Mouse (Mus musculus) ES-E14 (cell line): ENCODE measurements at regions not wholly inside any gene's neighbourhood (a gene's known extent, or its start where the extent isn't known, plus 50 kb on each side); places are given as distances from the start of the nearest gene placed in this dataset.

Experiments used
- DNase-seq: peaks from one replicate; pipeline ENCODE4 v3.0.0-alpha.2; 2013; ENCODE audit warnings: low read depth, low spot score
- H3K27ac ChIP-seq: 2 replicates; pipeline ENCODE4 v1.5.1; 2012; ENCODE audit warnings: low read depth, mild to moderate bottlenecking, low read length, moderate library complexity, mixed read lengths; ENCODE audit not compliant: poor library complexity, insufficient read depth, severe bottlenecking
- H3K36me3 ChIP-seq: 2 replicates; pipeline ENCODE4 v1.6.1; 2012; ENCODE audit warnings: mild to moderate bottlenecking, low read length, moderate library complexity, mixed read lengths; ENCODE audit not compliant: control insufficient read depth, poor library complexity, insufficient read depth, severe bottlenecking
- H3K4me1 ChIP-seq, 2 experiments: fragments of 150-350 bp in 1 of 2; sonication (generic) in 1 of 2; 2 replicates each; pipeline ENCODE4 v1.6.1; 2012; ENCODE audit warnings: low read length in 2 of 2, mild to moderate bottlenecking in 1 of 2, mixed read lengths in 1 of 2; ENCODE audit not compliant: control insufficient read depth in 2 of 2, insufficient read depth in 2 of 2, poor library complexity in 1 of 2
- H3K4me3 ChIP-seq, 2 experiments: fragments of 150-350 bp in 1 of 2; sonication (generic) in 1 of 2; 2 replicates each; pipeline ENCODE4 v1.5.1; 2012; ENCODE audit warnings: low read length in 2 of 2, low read depth in 1 of 2, mild to moderate bottlenecking in 1 of 2, mixed read lengths in 1 of 2; ENCODE audit not compliant: insufficient read depth in 1 of 2, poor library complexity in 1 of 2, severe bottlenecking in 1 of 2
- H3K9ac ChIP-seq: 2 replicates; pipeline ENCODE4 v1.6.1; 2012; ENCODE audit warnings: low read depth, mild to moderate bottlenecking, low read length, mixed read lengths; ENCODE audit not compliant: poor library complexity, insufficient read depth, severe bottlenecking
- H3K9me3 ChIP-seq: fragments of 150-350 bp; sonication (generic); 2 replicates; pipeline ENCODE4 v1.6.1; 2012; ENCODE audit warnings: low read depth, mild to moderate bottlenecking, low read length; ENCODE audit not compliant: control insufficient read depth, insufficient read depth
- CHD2 ChIP-seq: IDR thresholded peaks from 2 replicates; pipeline ENCODE4 v1.6.1; 2014; ENCODE audit warnings: mild to moderate bottlenecking, low read depth, low read length, inconsistent platforms
- HCFC1 ChIP-seq: IDR thresholded peaks from 2 replicates; pipeline ENCODE4 v1.6.1; 2012; ENCODE audit warnings: low read length, inconsistent platforms, borderline replicate concordance; ENCODE audit not compliant: insufficient read depth
- MAFK ChIP-seq: IDR thresholded peaks from 2 replicates; pipeline ENCODE4 v1.6.1; 2014; ENCODE audit warnings: mild to moderate bottlenecking, low read depth, low read length, inconsistent platforms; ENCODE audit not compliant: insufficient read depth
- ZC3H11A ChIP-seq: IDR thresholded peaks from 2 replicates; pipeline ENCODE4 v1.6.1; 2012; ENCODE audit warnings: low read depth, mild to moderate bottlenecking, inconsistent platforms, low read length, borderline replicate concordance
- ZNF384 ChIP-seq: IDR thresholded peaks from 2 replicates; pipeline ENCODE4 v1.6.1; 2012; ENCODE audit warnings: low read depth, low read length, inconsistent platforms
- in situ Hi-C, 2 experiments: fragments of 600-800 bp; cut with MboI; formaldehyde crosslinking; loops; one replicate each; pipeline ENCODE4 v1.15.1; 2025; ENCODE audit warnings: low sequenced_read_pairs in 2 of 2, inconsistent platforms in 1 of 2; ENCODE audit not compliant: unreplicated experiment in 2 of 2

DNA sequence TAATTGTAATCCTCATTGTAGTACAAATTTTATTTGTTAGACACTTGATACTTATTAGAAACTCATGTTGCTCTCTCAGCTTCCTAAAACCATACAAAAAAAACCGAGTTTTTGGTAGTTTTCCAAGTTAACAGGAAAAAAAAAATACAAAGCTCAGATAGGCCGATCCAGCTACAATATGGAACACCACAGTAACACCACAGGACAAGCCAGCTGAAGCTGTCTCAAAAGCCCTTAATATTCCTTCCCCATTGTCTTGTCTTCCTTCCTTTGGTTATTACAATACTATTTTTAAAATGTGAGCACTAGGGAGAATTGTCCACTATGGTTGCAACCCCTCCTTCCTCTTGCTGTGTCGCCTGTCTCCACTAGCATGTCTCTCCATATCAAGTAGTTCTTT is 495.7 kb upstream of the Tle4 start:
- in situ Hi-C loops, result no loop called here
- no peaks in the 10 kb centered on the region for H3K36me3 ChIP-seq
- no peak overlapping the region for H3K9ac ChIP-seq
- H3K9me3 ChIP-seq, result no peaks in the 10 kb centered on the region
- no peak overlapping the region for H3K4me3 ChIP-seq
- H3K4me1 ChIP-seq, result no peaks in the 10 kb centered on the region
- DNase-seq, result no peak
- no peak overlapping the region for H3K27ac ChIP-seq
- TF ChIP-seq ZNF384 (no peak), ZC3H11A (no peak), CHD2 (no peak), HCFC1 (no peak), MAFK (no peak)

DNA sequence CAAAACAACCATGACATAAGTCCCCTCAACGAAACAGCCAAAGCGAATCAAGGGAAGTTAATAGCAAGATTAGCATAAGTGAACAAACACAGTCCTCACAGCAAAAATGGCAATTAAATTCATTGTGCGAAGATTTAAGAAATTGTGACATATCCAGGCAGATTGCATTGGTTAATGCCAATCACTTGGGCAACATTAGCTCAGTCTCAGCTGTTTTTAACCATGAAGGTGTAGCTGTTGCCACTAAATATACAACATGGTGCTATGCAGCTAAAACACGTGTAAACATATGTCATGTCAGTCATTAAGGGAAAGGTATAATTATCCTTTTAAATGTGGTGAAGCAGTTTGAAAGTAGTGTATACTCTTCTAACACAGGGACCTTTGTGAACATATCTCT is 482.8 kb upstream of the Tle4 start:
- Histone ChIP-seq H3K4me3 (no peak overlapping the region), H3K4me1 (no peaks in the 10 kb centered on the region), H3K27ac (no peak overlapping the region), H3K36me3 (no peaks in the 10 kb centered on the region), H3K9ac (no peak overlapping the region), H3K9me3 (no peaks in the 10 kb centered on the region)
- TF ChIP-seq ZC3H11A (no peak), MAFK (no peak), CHD2 (no peak), ZNF384 (no peak), HCFC1 (no peak)
- in situ Hi-C loops, result no loop called here
- no peak for DNase-seq

DNA sequence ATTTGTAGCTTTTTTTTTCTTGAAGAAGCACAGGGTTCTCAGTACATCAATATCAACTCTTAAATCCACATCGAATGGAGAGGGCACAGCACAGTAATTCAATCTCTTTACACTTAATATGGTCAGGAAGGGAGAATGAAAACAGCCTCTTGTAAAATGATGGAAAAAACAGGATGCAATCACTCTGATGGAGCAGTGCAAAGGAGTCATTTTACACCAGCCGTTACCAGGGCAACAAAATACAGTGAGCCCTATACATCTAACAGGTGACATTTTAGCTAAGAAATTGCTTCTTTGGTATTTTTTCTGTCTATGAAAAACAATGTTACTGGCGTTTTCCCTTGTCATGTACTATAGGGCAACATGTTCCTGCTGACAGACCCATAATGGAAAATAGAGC is 459.9 kb upstream of the Tle4 start:
- no peak overlapping the region for H3K9ac ChIP-seq
- TF ChIP-seq CHD2, result no peak
- no peak for TF ChIP-seq MAFK
- H3K36me3 ChIP-seq, result no peaks in the 10 kb centered on the region
- H3K27ac ChIP-seq, result no peak overlapping the region
- no peaks in the 10 kb centered on the region for H3K9me3 ChIP-seq
- no peak for DNase-seq
- in situ Hi-C loops, result no loop called here
- H3K4me1 ChIP-seq, result no peaks in the 10 kb centered on the region; a peak in 1 of 4 replicates
- H3K4me3 ChIP-seq, result no peak overlapping the region

DNA sequence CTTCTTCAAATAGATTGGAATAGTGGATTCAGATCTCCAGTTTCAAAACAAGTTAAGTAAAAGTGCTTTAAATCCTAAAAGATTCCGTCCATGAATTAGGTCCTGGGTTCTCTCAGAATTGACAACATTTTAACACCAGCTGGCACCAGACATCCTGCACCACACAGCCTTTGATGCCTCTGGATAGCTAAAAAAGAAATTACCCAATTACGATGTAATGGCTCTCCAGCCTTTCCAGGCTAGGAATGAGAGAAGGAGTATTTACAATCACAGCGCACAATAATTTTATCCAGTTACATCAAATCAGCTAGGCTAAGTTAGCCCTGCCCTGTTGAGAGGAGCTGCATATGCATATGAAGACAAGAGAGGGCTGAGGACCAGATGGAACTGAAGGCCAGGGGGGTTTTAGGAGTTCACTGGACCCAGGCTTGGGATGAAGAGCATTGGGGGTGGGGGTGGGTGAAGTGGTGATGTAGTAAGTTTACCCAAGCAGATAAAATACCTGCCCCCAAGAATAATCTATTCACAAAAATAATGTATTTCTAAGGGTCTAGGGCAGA is 455.8 kb upstream of the Tle4 start:
- in situ Hi-C loops, result no loop called here
- no peak overlapping the region for H3K9ac ChIP-seq
- no peaks in the 10 kb centered on the region; a peak in 1 of 4 replicates for H3K4me1 ChIP-seq
- TF ChIP-seq HCFC1, result no peak
- no peak for TF ChIP-seq ZNF384
- no peak for TF ChIP-seq CHD2
- TF ChIP-seq MAFK, result no peak
- no peak for TF ChIP-seq ZC3H11A
- H3K4me3 ChIP-seq, result no peak overlapping the region
- H3K27ac ChIP-seq, result no peak overlapping the region
- no peaks in the 10 kb centered on the region for H3K36me3 ChIP-seq
- no peaks in the 10 kb centered on the region for H3K9me3 ChIP-seq
- DNase-seq, result no peak

DNA sequence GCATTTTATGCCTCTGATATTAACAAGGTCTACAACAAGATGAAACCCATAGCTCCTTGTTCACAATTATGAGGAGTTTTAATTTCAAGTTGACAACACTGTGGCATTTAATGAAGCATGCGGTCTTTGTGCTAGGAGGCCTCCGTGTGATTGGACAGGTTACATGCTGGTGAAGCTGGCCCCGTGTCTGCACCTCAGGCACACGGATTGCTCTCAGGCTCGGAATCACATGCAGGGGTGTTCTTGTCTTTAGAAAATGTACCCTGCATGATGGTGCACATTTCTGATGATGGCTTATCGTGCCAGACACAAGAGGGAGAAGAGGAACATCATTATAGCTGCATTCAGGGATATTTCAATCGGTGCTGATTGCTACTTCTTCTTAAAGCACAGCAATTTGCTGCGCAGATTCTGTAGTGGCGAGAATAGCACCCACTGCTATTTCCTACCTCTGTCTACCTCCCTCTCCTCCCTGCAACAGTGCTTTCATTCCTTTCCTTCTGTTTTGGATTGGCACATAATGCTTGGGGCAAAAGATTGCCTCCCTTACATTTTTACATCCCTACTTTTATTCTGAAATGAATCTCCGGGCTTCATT is 454.9 kb upstream of the Tle4 start:
- in situ Hi-C loops, result no loop called here
- no peaks in the 10 kb centered on the region for H3K9me3 ChIP-seq
- H3K27ac ChIP-seq, result no peak overlapping the region
- DNase-seq, result no peak
- no peaks in the 10 kb centered on the region for H3K36me3 ChIP-seq
- TF ChIP-seq CHD2 (no peak), ZC3H11A (no peak), HCFC1 (no peak), ZNF384 (no peak), MAFK (no peak)
- H3K4me3 ChIP-seq, result no peak overlapping the region
- H3K9ac ChIP-seq, result no peak overlapping the region
- H3K4me1 ChIP-seq, result no peaks in the 10 kb centered on the region; a peak in 1 of 4 replicates
